In genomic region chr4:130171951-130172765, GRCm38 (mm10) we compare ENCODE assay signal across 9 mouse cellular contexts. TPM values are rescaled to one million over a fixed set of nuclear protein-coding genes. Genes with fewer than 3 reads are reported as not detected.
DNase-seq lines count a peak whose midpoint lies in the region; ATAC-seq and TF ChIP-seq lines count a peak whose summit lies in the region.
"Had no signal": no experiment of that assay in that cellular context is flagged by ENCODE, and none has a peak within 500 bp of the region (broad histone marks: within the 10 kb centered on the region; RNA-seq: fewer than 3 reads in every experiment).

No protein-coding gene starts in this region.

- peaks cover 26% of the 10 kb centered on the region; the same call in 1 of the 2 replicates for H3K36me3 ChIP-seq in intestine, postnatal 0 days (ENCODE audit: control insufficient read depth, insufficient read depth)
- H3K36me3 ChIP-seq in liver, postnatal 0 days (replicated peaks; ENCODE audit: insufficient read depth, low read length), result no peaks in the 10 kb centered on the region
- no peaks in the 10 kb centered on the region for H3K36me3 ChIP-seq in forebrain, embryonic 13.5 days (ENCODE audit: poor library complexity, severe bottlenecking)

- H3K4me1 ChIP-seq in intestine, postnatal 0 days (replicated peaks; ENCODE audit: control insufficient read depth, insufficient read depth, low read length), result peaks cover 35% of the 10 kb centered on the region
- peaks cover 35% of the 10 kb centered on the region for H3K4me1 ChIP-seq in liver, postnatal 0 days (ENCODE audit: insufficient read depth)
- peaks cover 28% of the 10 kb centered on the region for H3K4me1 ChIP-seq in forebrain, embryonic 13.5 days

- H3K27ac ChIP-seq in intestine, postnatal 0 days (ENCODE audit: low read depth, low read length), result peak overlapping the region; percentile 50; the same call in 1 of the 2 replicates
- peak overlapping the region; percentile 16; the same call in 1 of the 2 replicates for H3K27ac ChIP-seq in liver, postnatal 0 days (ENCODE audit: low read depth)
- H3K27ac ChIP-seq in forebrain, embryonic 13.5 days, result no peak overlapping the region

- H3K27me3 ChIP-seq in intestine, postnatal 0 days (replicated peaks; ENCODE audit: control insufficient read depth, insufficient read depth, low read length), result no peaks in the 10 kb centered on the region
- 0 out of 2 replicates have a peak, but pooled peaks cover 9% of the 10 kb centered on the region for H3K27me3 ChIP-seq in liver, postnatal 0 days (ENCODE audit: insufficient read depth, low read length)
- H3K27me3 ChIP-seq in forebrain, embryonic 13.5 days, result peaks cover 46% of the 10 kb centered on the region

- H3K4me3 ChIP-seq in intestine, postnatal 0 days (ENCODE audit: low read depth, low read length), result 0 out of 2 replicates have a peak overlapping the region, but pooled peaks have one; percentile 2
- 0 out of 2 replicates have a peak overlapping the region, but pooled peaks have one; percentile 38 for H3K4me3 ChIP-seq in liver, postnatal 0 days (ENCODE audit: low read depth, low read length)
- no peak overlapping the region for H3K4me3 ChIP-seq in forebrain, embryonic 13.5 days

- H3K9me3 ChIP-seq in intestine, postnatal 0 days (ENCODE audit: control insufficient read depth), result no peaks in the 10 kb centered on the region
- H3K9me3 ChIP-seq in liver, postnatal 0 days (ENCODE audit: low read length), result no peaks in the 10 kb centered on the region
- no peaks in the 10 kb centered on the region for H3K9me3 ChIP-seq in forebrain, embryonic 13.5 days (replicated peaks)

- 36% methylated on average over 11 of the region's 11 CpGs for WGBS in intestine, postnatal 0 days
- WGBS in liver, postnatal 0 days (ENCODE audit: insufficient replicate concordance), result 60% methylated on average over 9 of the region's 11 CpGs
- 73% methylated on average over 11 of the region's 11 CpGs for WGBS in forebrain, embryonic 13.5 days

- TF ChIP-seq EP300 in liver, postnatal 0 days (IDR thresholded peaks at IDR 0.05; ENCODE audit: low read depth), result no peak

- H3K9ac ChIP-seq in intestine, postnatal 0 days (ENCODE audit: low read depth, low read length), result no peak overlapping the region
- no peak overlapping the region for H3K9ac ChIP-seq in liver, postnatal 0 days (replicated peaks)
- no peak overlapping the region for H3K9ac ChIP-seq in forebrain, embryonic 13.5 days

- intact Hi-C loops in left cerebral cortex, postnatal 4 days (cut with DNase I), result no loop called here

- ATAC-seq in intestine, postnatal 0 days, result no peak
- no peak for ATAC-seq in liver, postnatal 0 days
- no peak for ATAC-seq in forebrain, embryonic 13.5 days

- no peak for TF ChIP-seq CTCF in intestine, postnatal 0 days (IDR thresholded peaks at IDR 0.05; ENCODE audit: low read depth)
- no peak for TF ChIP-seq CTCF in liver, postnatal 0 days (IDR thresholded peaks at IDR 0.05; ENCODE audit: low read depth)

- DNase-seq in adrenal gland, postnatal 10 days, result peak; percentile 72
- DNase-seq in forelimb bud, embryonic 11.5 days (ENCODE audit: low read depth, low spot score), result peak; percentile 76
- peak; percentile 51 for DNase-seq in liver, postnatal 0 days
- no peak for DNase-seq in layer of hippocampus, adult 8-10 months (ENCODE audit: low spot score in 2 of 2)
- no peak for DNase-seq in spleen, postnatal 36 days (ENCODE audit: low spot score in 2 of 2)
- DNase-seq in left cerebral cortex, postnatal 4 days, result no peak

- H3K4me2 ChIP-seq in intestine, postnatal 0 days (replicated peaks; ENCODE audit: low read depth), result peak overlapping the region; percentile 72
- peak overlapping the region; percentile 67; the same call in 1 of the 2 replicates for H3K4me2 ChIP-seq in liver, postnatal 0 days (ENCODE audit: low read depth, low read length)
- no peak overlapping the region for H3K4me2 ChIP-seq in forebrain, embryonic 13.5 days

RNA-seq across cellular contexts. Expression of gene Tinagl1, which starts 2.8 kb away (rescaled TPM):
- 100 to 1,000 TPM in 1 of 2 experiments, 10 to 100 TPM in 1; 69.2 to 114 TPM for total RNA-seq in adrenal gland, postnatal 10 days (2021)
- polyA plus RNA-seq in intestine, postnatal 0 days (2015; fragmentation: Nextera tagmentation; extraction: Ambion mirVana), result 87.2 and 88.8 TPM in 2 replicates
- 22.6 and 22.9 TPM in 2 replicates for polyA plus RNA-seq in liver, postnatal 0 days (2015; fragmentation: Nextera tagmentation; extraction: Ambion mirVana)
- 10 to 100 TPM in 3 of 4 experiments, 1 to 10 TPM in 1; 9.7 to 11.8 (median 11.0) TPM for total RNA-seq in layer of hippocampus, adult 8-10 months (2022)
- 1 to 10 TPM; 1.6 to 2.5 TPM for total RNA-seq in left cerebral cortex, postnatal 4 days (2021)
- polyA plus RNA-seq in forebrain, embryonic 13.5 days (2015; fragmentation: Nextera tagmentation; extraction: Ambion mirVana), result 2.6 and 3.1 TPM in 2 replicates

RNA-seq across cellular contexts. Expression of gene Hcrtr1, which starts 33.0 kb away (rescaled TPM):
- 1 to 10 TPM in 1 of 2 experiments, under 1 TPM in 1; 0.78 to 1.7 TPM for total RNA-seq in adrenal gland, postnatal 10 days (2021)
- 0.81 and 0.91 TPM in 2 replicates for polyA plus RNA-seq in intestine, postnatal 0 days (2015; fragmentation: Nextera tagmentation; extraction: Ambion mirVana)
- not detected in 2 replicates for polyA plus RNA-seq in liver, postnatal 0 days (2015; fragmentation: Nextera tagmentation; extraction: Ambion mirVana)
- total RNA-seq in layer of hippocampus, adult 8-10 months (2022), result 1 to 10 TPM; 1.6 to 2.9 (median 2.4) TPM
- total RNA-seq in left cerebral cortex, postnatal 4 days (2021), result 1 to 10 TPM; 1.9 to 3.6 TPM
- polyA plus RNA-seq in forebrain, embryonic 13.5 days (2015; fragmentation: Nextera tagmentation; extraction: Ambion mirVana), result 0.13 TPM in 1 of 2 replicates, not detected in the other

RNA-seq across cellular contexts. Expression of gene Gm853, which starts 50.0 kb away (rescaled TPM):
- not detected for total RNA-seq in adrenal gland, postnatal 10 days (2021)
- not detected in 2 replicates for polyA plus RNA-seq in intestine, postnatal 0 days (2015; fragmentation: Nextera tagmentation; extraction: Ambion mirVana)
- not detected in 2 replicates for polyA plus RNA-seq in liver, postnatal 0 days (2015; fragmentation: Nextera tagmentation; extraction: Ambion mirVana)
- 1 to 10 TPM in 1 of 4 experiments, not detected in 3; 1.0 TPM for total RNA-seq in layer of hippocampus, adult 8-10 months (2022)
- total RNA-seq in left cerebral cortex, postnatal 4 days (2021), result not detected
- 0.13 TPM in 1 of 2 replicates, not detected in the other for polyA plus RNA-seq in forebrain, embryonic 13.5 days (2015; fragmentation: Nextera tagmentation; extraction: Ambion mirVana)
- total RNA-seq: adrenal gland, adult 18-20 months had no signal

Comparison
In these comparisons a context has a peak if more than half of its experiments do, and no peak if none do; other contexts are left out.
1. DNase-seq: peak in adrenal gland, postnatal 10 days (single experiment), forelimb bud, embryonic 11.5 days (single experiment) and liver, postnatal 0 days (single experiment); none in layer of hippocampus, adult 8-10 months (0 of 2), spleen, postnatal 36 days (0 of 2) and left cerebral cortex, postnatal 4 days (single experiment).
2. RNA of gene Tinagl1, which starts 2.8 kb away (total RNA-seq): 69.2 to 114 TPM in adrenal gland, postnatal 10 days; 9.7 to 11.8 TPM in layer of hippocampus, adult 8-10 months and 1.6 to 2.5 TPM in left cerebral cortex, postnatal 4 days; every median in the first group is over 4 times any median in the second.